Comparison of ENCODE assay signal across 12 mouse cellular contexts in genomic region chr5:105787577-105787976, GRCm38 (mm10).
DNase-seq lines count a peak whose midpoint lies in the region; ATAC-seq and TF ChIP-seq lines count a peak whose summit lies in the region.
"Had no signal": no experiment of that assay in that cellular context is flagged by ENCODE, and none has a peak within 500 bp of the region (broad histone marks: within the 10 kb centered on the region; RNA-seq: fewer than 3 reads in every experiment).

No protein-coding gene starts in this region.

- H3K9ac ChIP-seq in kidney, embryonic 14.5 days (ENCODE audit: low read depth, low read length) = no peak overlapping the region
- H3K9ac ChIP-seq in intestine, embryonic 16.5 days (ENCODE audit: low read depth, low read length) = no peak overlapping the region
- H3K9ac ChIP-seq: embryonic facial prominence, embryonic 12.5 days; limb, embryonic 15.5 days; midbrain, embryonic 13.5 days had no signal

- H3K9me3 ChIP-seq in kidney, embryonic 14.5 days (ENCODE audit: control insufficient read depth, low read length) = no peaks in the 10 kb centered on the region
- no peaks in the 10 kb centered on the region for H3K9me3 ChIP-seq in intestine, embryonic 16.5 days (ENCODE audit: control insufficient read depth, low read length)
- H3K9me3 ChIP-seq: embryonic facial prominence, embryonic 12.5 days; limb, embryonic 15.5 days; midbrain, embryonic 13.5 days had no signal

- H3K27ac ChIP-seq in cerebellum, adult 2 months (ENCODE audit: insufficient read depth, low read length) = no peak overlapping the region
- peak overlapping the region; percentile 30; the same call in 1 of the 2 replicates for H3K27ac ChIP-seq in kidney, embryonic 14.5 days (ENCODE audit: low read depth, low read length)
- peak overlapping the region; percentile 5; the same call in 1 of the 2 replicates for H3K27ac ChIP-seq in intestine, embryonic 16.5 days (ENCODE audit: low read length)
- H3K27ac ChIP-seq: embryonic facial prominence, embryonic 12.5 days; layer of hippocampus, adult 2 months; limb, embryonic 15.5 days; midbrain, embryonic 13.5 days had no signal

- H3K36me3 ChIP-seq in kidney, embryonic 14.5 days (ENCODE audit: control insufficient read depth, insufficient read depth, low read length) = no peaks in the 10 kb centered on the region
- H3K36me3 ChIP-seq in intestine, embryonic 16.5 days (ENCODE audit: control insufficient read depth, insufficient read depth, low read length) = no peaks in the 10 kb centered on the region
- no peaks in the 10 kb centered on the region for H3K36me3 ChIP-seq in myocyte (ENCODE audit: control insufficient read depth, insufficient read depth)
- H3K36me3 ChIP-seq: embryonic facial prominence, embryonic 12.5 days; limb, embryonic 15.5 days; midbrain, embryonic 13.5 days had no signal

- no peak overlapping the region for H3ac ChIP-seq in myocyte (ENCODE audit: control insufficient read depth, insufficient read length)

- ATAC-seq in kidney, embryonic 14.5 days (ENCODE audit: low FRiP score, low TSS enrichment) = no peak
- no peak for ATAC-seq in intestine, embryonic 16.5 days
- ATAC-seq: midbrain, embryonic 13.5 days had no signal

- peak; percentile 36 to 55 for DNase-seq in cerebellum, postnatal 10 days
- DNase-seq in cerebellum, adult 2 months = no peak
- no peak for DNase-seq in kidney, adult 8-10 months
- no peak for DNase-seq in layer of hippocampus, postnatal 10 days (ENCODE audit: low spot score in 2 of 2)
- no peak for DNase-seq in layer of hippocampus, adult 11-12 months (ENCODE audit: low spot score)

- no peaks in the 10 kb centered on the region; the same call in 1 of the 2 replicates for H3K4me1 ChIP-seq in cerebellum, adult 2 months (ENCODE audit: control insufficient read depth, insufficient read depth, low read length)
- H3K4me1 ChIP-seq in kidney, embryonic 14.5 days (ENCODE audit: control insufficient read depth, insufficient read depth, low read length) = peaks cover 64% of the 10 kb centered on the region
- peaks cover 39% of the 10 kb centered on the region for H3K4me1 ChIP-seq in intestine, embryonic 16.5 days (ENCODE audit: control insufficient read depth, insufficient read depth, low read length)

- H3K27me3 ChIP-seq in cerebellum, adult 2 months (ENCODE audit: control insufficient read depth, insufficient read depth, low read length) = no peaks in the 10 kb centered on the region
- no peaks in the 10 kb centered on the region for H3K27me3 ChIP-seq in kidney, embryonic 14.5 days (ENCODE audit: control insufficient read depth, insufficient read depth, low read length)
- no peaks in the 10 kb centered on the region for H3K27me3 ChIP-seq in intestine, embryonic 16.5 days (replicated peaks; ENCODE audit: control insufficient read depth, insufficient read depth, low read length)
- H3K27me3 ChIP-seq in myocyte (ENCODE audit: control insufficient read depth, insufficient read depth, insufficient read length) = no peaks in the 10 kb centered on the region
- H3K27me3 ChIP-seq: embryonic facial prominence, embryonic 12.5 days; limb, embryonic 15.5 days; midbrain, embryonic 13.5 days had no signal

- 48% methylated on average over 10 of the region's 10 CpGs for WGBS in cerebellum, adult 2 months
- 46% methylated on average over 10 of the region's 10 CpGs for WGBS in kidney, embryonic 14.5 days
- 51% methylated on average over 10 of the region's 10 CpGs for WGBS in intestine, embryonic 16.5 days

- H3K4me2 ChIP-seq in kidney, embryonic 14.5 days (replicated peaks; ENCODE audit: low read depth, low read length) = no peak overlapping the region
- H3K4me2 ChIP-seq in intestine, embryonic 16.5 days (ENCODE audit: low read depth, low read length) = no peak overlapping the region
- H3K4me2 ChIP-seq in myocyte (ENCODE audit: low read depth) = no peak overlapping the region
- H3K4me2 ChIP-seq: embryonic facial prominence, embryonic 12.5 days; limb, embryonic 15.5 days; midbrain, embryonic 13.5 days had no signal

- TF ChIP-seq CTCF in cerebellum, adult 2 months (IDR thresholded peaks at IDR 0.05; ENCODE audit: borderline replicate concordance, insufficient read depth, low read depth, low read length) = no peak

- peaks cover 7% of the 10 kb centered on the region for H3K79me2 ChIP-seq in myocyte (ENCODE audit: control insufficient read depth, insufficient read depth)

- TF ChIP-seq POLR2A in cerebellum, adult 2 months (IDR thresholded peaks at IDR 0.05; ENCODE audit: borderline replicate concordance, insufficient read depth, low read length) = no peak
- TF ChIP-seq POLR2A in myocyte (IDR thresholded peaks at IDR 0.05; ENCODE audit: insufficient read length, low read depth) = no peak

- no peak overlapping the region for H3K4me3 ChIP-seq in cerebellum, adult 2 months (replicated peaks; ENCODE audit: insufficient read depth, low read depth, low read length)
- no peak overlapping the region for H3K4me3 ChIP-seq in kidney, embryonic 14.5 days (ENCODE audit: low read length)
- no peak overlapping the region for H3K4me3 ChIP-seq in intestine, embryonic 16.5 days (ENCODE audit: low read length)
- no peak overlapping the region for H3K4me3 ChIP-seq in myocyte
- H3K4me3 ChIP-seq: embryonic facial prominence, embryonic 12.5 days; layer of hippocampus, adult 2 months; limb, embryonic 15.5 days; midbrain, embryonic 13.5 days had no signal

TF ChIP-seq in myocyte, 11 proteins besides CTCF, POLR2A, EP300 and RAD21:
- TF ChIP-seq CEBPB (IDR thresholded peaks at IDR 0.05; ENCODE audit: insufficient read depth, poor library complexity, severe bottlenecking) (no peak), MYOG (IDR thresholded peaks at IDR 0.05; ENCODE audit: control insufficient read depth in 1 of 3, insufficient read depth in 1 of 3, insufficient read length in 2 of 3, low read depth in 2 of 3) (peak in 2 of 3 experiments; percentile 13 to 55)

Comparison
In these comparisons a context has a peak if more than half of its experiments do, and no peak if none do; other contexts are left out.
1. DNase-seq: peak in cerebellum, postnatal 10 days (2 of 2); none in cerebellum, adult 2 months (0 of 2), kidney, adult 8-10 months (0 of 2), layer of hippocampus, postnatal 10 days (0 of 2) and layer of hippocampus, adult 11-12 months (single experiment).